Mouse (Mus musculus): ENCODE measurements around the gene Pex10. TPM values are rescaled to one million over a fixed set of nuclear protein-coding genes. Genes with fewer than 3 reads are reported as not detected.

Pex10 gene
- 6.0 and 10.0 TPM in 2 replicates for polyA plus RNA-seq (2014; fragmentation: Nextera tagmentation; extraction: Ambion mirVana)

- WGBS, result under 1% methylated on average over 48 of the region's 48 CpGs
- no peaks in the 10 kb centered on the region for H3K27me3 ChIP-seq (ENCODE audit: control insufficient read depth, insufficient read depth, low read length)
- H3K4me1 ChIP-seq (ENCODE audit: control insufficient read depth, insufficient read depth, low read length), result peaks cover 13% of the 10 kb centered on the region
- DNase-seq (peak; percentile 99), ATAC-seq (ENCODE audit: low FRiP score, low TSS enrichment) (peak; percentile 94)
- H3K4me3 ChIP-seq (replicated peaks; ENCODE audit: low read depth, low read length), result peak within 1 kb of the TSS; percentile 63
- H3K9ac ChIP-seq (replicated peaks; ENCODE audit: low read length), result peak within 1 kb of the TSS; percentile 78
- peak within 1 kb of the TSS; percentile 90 for H3K4me2 ChIP-seq (ENCODE audit: low read length)
- no peaks in the 10 kb centered on the region for H3K9me3 ChIP-seq (ENCODE audit: control insufficient read depth, low read length)
- peaks cover 37% of the 10 kb centered on the region for H3K36me3 ChIP-seq (ENCODE audit: control insufficient read depth, insufficient read depth, low read length)
- H3K27ac ChIP-seq (replicated peaks; ENCODE audit: low read depth, low read length), result peak within 1 kb of the TSS; percentile 62
Measured at GRCm38 (mm10) chr4:155066834-155067522, at the start of gene Pex10. TSS of gene Pex10 (plus strand) at chr4:155067016.

DNA sequence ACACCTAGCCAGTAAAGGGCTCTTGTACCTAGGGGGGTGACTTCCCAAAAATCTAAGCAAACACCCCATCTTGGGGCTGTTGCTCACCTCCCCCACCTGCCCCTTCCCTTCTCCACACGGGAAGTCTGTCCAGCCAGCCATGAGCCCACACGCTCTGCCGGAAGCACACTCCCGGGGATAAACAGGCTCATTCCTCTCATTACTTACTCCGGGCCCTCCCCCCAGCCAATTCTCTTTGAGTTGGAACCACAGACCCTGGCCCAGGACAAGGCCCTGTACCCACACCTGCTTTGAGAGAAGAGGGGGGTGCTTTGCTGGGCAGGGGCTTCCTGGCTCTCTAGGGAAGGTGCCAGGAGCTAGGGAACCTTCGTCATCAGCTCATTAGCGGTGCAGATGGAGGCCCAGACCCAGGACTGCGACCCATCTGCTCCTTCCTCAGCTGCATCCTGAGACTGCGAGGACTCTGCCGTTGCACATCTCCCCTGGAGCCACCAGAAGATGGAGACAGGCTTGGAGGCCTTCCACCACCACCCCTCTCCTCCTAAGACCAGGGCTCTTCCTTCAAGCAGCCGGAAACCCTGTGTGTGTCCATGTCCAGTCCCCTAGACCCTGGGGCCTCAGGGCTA, 49.5 kb upstream of the Pex10 start:
- Histone ChIP-seq H3K9ac (replicated peaks; ENCODE audit: low read length) (no peak overlapping the region), H3K27ac (replicated peaks; ENCODE audit: low read depth, low read length) (no peak overlapping the region), H3K36me3 (ENCODE audit: control insufficient read depth, insufficient read depth, low read length) (no peaks in the 10 kb centered on the region), H3K4me3 (replicated peaks; ENCODE audit: low read depth, low read length) (no peak overlapping the region), H3K27me3 (ENCODE audit: control insufficient read depth, insufficient read depth, low read length) (no peaks in the 10 kb centered on the region), H3K9me3 (ENCODE audit: control insufficient read depth, low read length) (no peaks in the 10 kb centered on the region), H3K4me1 (ENCODE audit: control insufficient read depth, insufficient read depth, low read length) (peaks cover 24% of the 10 kb centered on the region), H3K4me2 (ENCODE audit: low read length) (no peak overlapping the region)
- 55% methylated on average over 11 of the region's 11 CpGs for WGBS
- DNase-seq (no peak), ATAC-seq (ENCODE audit: low FRiP score, low TSS enrichment) (no peak)

DNA sequence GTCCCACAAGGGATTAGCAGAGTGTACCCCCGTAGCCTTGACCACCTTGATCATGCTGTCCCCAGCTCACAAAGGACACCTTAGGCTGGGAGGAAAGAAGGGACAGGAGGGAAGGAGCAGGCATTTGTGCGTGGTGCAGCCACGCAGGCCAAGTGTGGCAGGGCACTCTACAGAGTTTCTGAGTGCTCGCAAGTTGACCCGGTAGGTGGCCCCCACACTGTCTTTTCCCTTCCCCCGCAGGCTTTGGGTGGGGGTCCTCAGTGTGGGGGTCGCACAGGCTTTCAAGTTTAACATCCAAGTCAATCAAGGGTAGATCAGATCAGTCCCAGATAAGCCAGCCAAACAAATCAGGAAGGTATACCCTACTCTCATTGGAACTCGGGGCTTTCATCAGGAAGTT, 48.8 kb upstream of the Pex10 start:
- no peak for DNase-seq
- Histone ChIP-seq H3K4me1 (ENCODE audit: control insufficient read depth, insufficient read depth, low read length) (peaks cover 24% of the 10 kb centered on the region), H3K4me2 (ENCODE audit: low read length) (no peak overlapping the region), H3K9me3 (ENCODE audit: control insufficient read depth, low read length) (no peaks in the 10 kb centered on the region), H3K9ac (replicated peaks; ENCODE audit: low read length) (no peak overlapping the region), H3K27me3 (ENCODE audit: control insufficient read depth, insufficient read depth, low read length) (no peaks in the 10 kb centered on the region), H3K27ac (replicated peaks; ENCODE audit: low read depth, low read length) (no peak overlapping the region), H3K36me3 (ENCODE audit: control insufficient read depth, insufficient read depth, low read length) (no peaks in the 10 kb centered on the region), H3K4me3 (replicated peaks; ENCODE audit: low read depth, low read length) (no peak overlapping the region)
- ATAC-seq (ENCODE audit: low FRiP score, low TSS enrichment), result no peak
- WGBS, result 80% methylated on average over 8 of the region's 8 CpGs

GRCm38 (mm10) chr4:155018601-155019335, 48.0 kb upstream of the Pex10 start:
- Histone ChIP-seq H3K36me3 (ENCODE audit: control insufficient read depth, insufficient read depth, low read length) (no peaks in the 10 kb centered on the region), H3K4me2 (ENCODE audit: low read length) (peak overlapping the region; percentile 42), H3K4me1 (ENCODE audit: control insufficient read depth, insufficient read depth, low read length) (peaks cover 24% of the 10 kb centered on the region), H3K9ac (replicated peaks; ENCODE audit: low read length) (peak overlapping the region; percentile 34; the same call in 1 of the 2 replicates), H3K9me3 (ENCODE audit: control insufficient read depth, low read length) (no peaks in the 10 kb centered on the region), H3K27ac (replicated peaks; ENCODE audit: low read depth, low read length) (no peak overlapping the region), H3K27me3 (ENCODE audit: control insufficient read depth, insufficient read depth, low read length) (no peaks in the 10 kb centered on the region), H3K4me3 (replicated peaks; ENCODE audit: low read depth, low read length) (no peak overlapping the region)
- DNase-seq (peak; percentile 51), ATAC-seq (ENCODE audit: low FRiP score, low TSS enrichment) (peak; percentile 44; the same call in 1 of the 2 replicates)
- WGBS, result 6% methylated on average over 15 of the region's 15 CpGs

DNA sequence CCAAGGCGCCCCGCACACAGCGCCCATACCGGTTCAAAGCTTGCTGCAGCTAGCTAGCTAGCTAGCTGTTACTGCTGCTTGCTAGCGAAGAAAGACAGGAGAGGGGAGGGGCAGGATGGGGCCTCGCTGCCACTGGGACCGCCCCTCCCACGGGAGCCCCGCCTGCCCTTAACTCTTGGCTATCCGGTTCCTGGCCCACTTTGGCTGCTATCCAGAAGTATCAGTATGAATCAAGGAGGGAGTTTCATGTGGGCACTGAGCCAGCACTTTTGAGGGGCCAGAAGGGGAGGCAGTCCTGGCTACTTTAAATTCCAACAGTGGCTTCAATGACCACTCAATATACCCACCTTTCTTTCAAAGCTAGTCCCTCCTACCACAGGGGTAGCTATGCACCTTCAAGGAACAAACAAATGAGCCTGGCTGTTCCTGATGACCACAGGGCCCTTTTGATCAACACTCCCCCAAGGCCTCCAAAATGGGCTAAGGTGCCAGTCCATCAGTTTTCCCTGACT, 47.4 kb upstream of the Pex10 start:
- H3K4me3 ChIP-seq (replicated peaks; ENCODE audit: low read depth, low read length), result no peak overlapping the region
- DNase-seq (peak; percentile 82), ATAC-seq (ENCODE audit: low FRiP score, low TSS enrichment) (peak; percentile 44; the same call in 1 of the 2 replicates)
- WGBS, result under 1% methylated on average over 10 of the region's 10 CpGs
- H3K27ac ChIP-seq (replicated peaks; ENCODE audit: low read depth, low read length), result no peak overlapping the region
- no peaks in the 10 kb centered on the region for H3K36me3 ChIP-seq (ENCODE audit: control insufficient read depth, insufficient read depth, low read length)
- no peaks in the 10 kb centered on the region for H3K9me3 ChIP-seq (ENCODE audit: control insufficient read depth, low read length)
- H3K27me3 ChIP-seq (ENCODE audit: control insufficient read depth, insufficient read depth, low read length), result no peaks in the 10 kb centered on the region
- peak overlapping the region; percentile 42 for H3K4me2 ChIP-seq (ENCODE audit: low read length)
- H3K4me1 ChIP-seq (ENCODE audit: control insufficient read depth, insufficient read depth, low read length), result peaks cover 23% of the 10 kb centered on the region
- peak overlapping the region; percentile 34; the same call in 1 of the 2 replicates for H3K9ac ChIP-seq (replicated peaks; ENCODE audit: low read length)

- peaks cover 27% of the 10 kb centered on the region for H3K4me1 ChIP-seq (ENCODE audit: control insufficient read depth, insufficient read depth, low read length)
- WGBS, result 81% methylated on average over 1 of the region's 1 CpGs
- DNase-seq, result no peak
- no peak overlapping the region for H3K9ac ChIP-seq (replicated peaks; ENCODE audit: low read length)
- no peaks in the 10 kb centered on the region for H3K27me3 ChIP-seq (ENCODE audit: control insufficient read depth, insufficient read depth, low read length)
- H3K36me3 ChIP-seq (ENCODE audit: control insufficient read depth, insufficient read depth, low read length), result no peaks in the 10 kb centered on the region
- no peaks in the 10 kb centered on the region for H3K9me3 ChIP-seq (ENCODE audit: control insufficient read depth, low read length)
- no peak overlapping the region for H3K4me2 ChIP-seq (ENCODE audit: low read length)
- no peak for ATAC-seq (ENCODE audit: low FRiP score, low TSS enrichment)
- H3K4me3 ChIP-seq (replicated peaks; ENCODE audit: low read depth, low read length), result no peak overlapping the region
- H3K27ac ChIP-seq (replicated peaks; ENCODE audit: low read depth, low read length), result no peak overlapping the region
Measured at GRCm38 (mm10) chr4:155020141-155020540, 46.7 kb upstream of the Pex10 start.

- H3K4me2 ChIP-seq (ENCODE audit: low read length), result no peak overlapping the region
- H3K9me3 ChIP-seq (ENCODE audit: control insufficient read depth, low read length), result no peaks in the 10 kb centered on the region
- H3K27ac ChIP-seq (replicated peaks; ENCODE audit: low read depth, low read length), result no peak overlapping the region
- ATAC-seq (ENCODE audit: low FRiP score, low TSS enrichment) (no peak), DNase-seq (peak; percentile 71)
- H3K4me3 ChIP-seq (replicated peaks; ENCODE audit: low read depth, low read length), result no peak overlapping the region
- no peak overlapping the region for H3K9ac ChIP-seq (replicated peaks; ENCODE audit: low read length)
- H3K27me3 ChIP-seq (ENCODE audit: control insufficient read depth, insufficient read depth, low read length), result no peaks in the 10 kb centered on the region
- 40% methylated on average over 9 of the region's 9 CpGs for WGBS
- H3K36me3 ChIP-seq (ENCODE audit: control insufficient read depth, insufficient read depth, low read length), result no peaks in the 10 kb centered on the region
- H3K4me1 ChIP-seq (ENCODE audit: control insufficient read depth, insufficient read depth, low read length), result peaks cover 27% of the 10 kb centered on the region
Measured at GRCm38 (mm10) chr4:155020813-155021212, 46.0 kb upstream of the Pex10 start.

DNA sequence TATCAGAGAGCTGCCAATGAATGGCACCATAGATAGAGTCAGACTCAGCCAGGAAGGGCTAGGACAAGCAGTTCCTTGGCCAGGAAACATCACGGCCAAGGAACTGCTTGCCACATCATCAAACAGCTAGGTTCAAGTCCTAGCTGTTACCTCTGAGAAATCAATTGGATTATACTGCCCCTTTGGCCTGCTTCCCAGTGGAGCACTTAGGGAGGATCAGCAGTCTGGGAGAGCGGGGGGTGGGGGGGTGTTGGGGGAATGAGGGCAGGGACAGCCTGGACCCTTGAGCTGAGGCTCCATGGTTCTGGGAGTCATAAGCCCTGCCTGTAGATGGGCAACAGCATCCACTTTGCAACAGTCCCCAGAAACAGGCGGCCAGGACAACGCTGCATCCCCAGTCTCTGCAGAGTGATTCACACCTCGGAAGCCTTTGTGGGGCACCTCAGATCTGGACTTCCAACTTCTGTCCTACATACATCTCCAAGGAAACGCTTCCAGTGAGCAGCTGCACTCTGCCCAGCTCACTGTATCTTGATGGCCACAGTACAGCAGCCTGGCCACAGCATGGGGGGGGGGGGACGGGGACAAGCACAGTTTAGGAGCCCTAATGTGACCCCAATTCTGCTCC, 44.5 kb upstream of the Pex10 start:
- ATAC-seq (ENCODE audit: low FRiP score, low TSS enrichment) (no peak), DNase-seq (no peak)
- peaks cover 27% of the 10 kb centered on the region for H3K4me1 ChIP-seq (ENCODE audit: control insufficient read depth, insufficient read depth, low read length)
- no peaks in the 10 kb centered on the region for H3K9me3 ChIP-seq (ENCODE audit: control insufficient read depth, low read length)
- WGBS, result 78% methylated on average over 7 of the region's 7 CpGs
- H3K27me3 ChIP-seq (ENCODE audit: control insufficient read depth, insufficient read depth, low read length), result no peaks in the 10 kb centered on the region
- H3K4me2 ChIP-seq (ENCODE audit: low read length), result no peak overlapping the region
- H3K27ac ChIP-seq (replicated peaks; ENCODE audit: low read depth, low read length), result no peak overlapping the region
- H3K36me3 ChIP-seq (ENCODE audit: control insufficient read depth, insufficient read depth, low read length), result no peaks in the 10 kb centered on the region
- H3K9ac ChIP-seq (replicated peaks; ENCODE audit: low read length), result no peak overlapping the region
- H3K4me3 ChIP-seq (replicated peaks; ENCODE audit: low read depth, low read length), result no peak overlapping the region

All from midbrain, embryonic 14.5 days (tissue).